Mouse (Mus musculus): Measurements from ENCODE around the gene Khdc1a.

DNA sequence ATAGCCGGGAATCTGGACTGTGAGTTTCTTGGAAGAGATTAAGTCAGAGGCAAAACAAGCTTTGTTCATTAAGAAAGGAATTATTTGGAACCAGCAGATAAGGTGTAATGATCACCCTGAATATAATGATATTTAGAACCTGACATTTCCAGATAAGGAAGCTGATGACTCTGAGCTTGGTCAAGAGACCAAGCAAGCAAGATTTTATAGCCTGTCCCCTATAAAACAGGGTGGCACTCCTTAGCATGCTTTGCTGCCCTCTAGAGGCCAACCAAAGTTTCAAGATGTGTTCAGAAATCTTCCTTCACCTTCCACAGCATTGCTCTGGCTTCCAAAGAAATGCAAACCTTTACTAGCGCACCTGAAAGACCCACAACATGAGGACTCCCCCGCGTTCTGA lies 5.2 kb upstream of the Khdc1a start:
- peak; percentile 74 for TF ChIP-seq CTCF (IDR thresholded peaks at IDR 0.05; ENCODE audit: low read depth)
- TF ChIP-seq EP300 (IDR thresholded peaks at IDR 0.05; ENCODE audit: low read depth): no peak

Data from liver, embryonic 14.5 days (tissue).